Mouse (Mus musculus): Measurements from ENCODE around the gene Mark4. TPM values are rescaled to one million over a fixed set of nuclear protein-coding genes. Genes with fewer than 3 reads are reported as not detected.

The Mark4 gene
- 11.5 and 13.3 TPM in 2 replicates for polyA plus RNA-seq (2014; fragmentation: Nextera tagmentation; extraction: Ambion mirVana)

- DNase-seq (ENCODE audit: low spot score) (peak; percentile 93), ATAC-seq (ENCODE audit: low FRiP score) (peak; percentile 85)
- Histone ChIP-seq H3K27me3 (ENCODE audit: control insufficient read depth, insufficient read depth, low read length) (no peaks in the 10 kb centered on the region), H3K9me3 (ENCODE audit: control insufficient read depth, low read length) (no peaks in the 10 kb centered on the region), H3K9ac (ENCODE audit: low read depth, low read length) (peak within 1 kb of the TSS; percentile 90), H3K4me1 (replicated peaks; ENCODE audit: control insufficient read depth, insufficient read depth, low read length) (peaks cover 8% of the 10 kb centered on the region; the same call in 1 of the 2 replicates), H3K27ac (ENCODE audit: low read depth, low read length) (peak within 1 kb of the TSS; percentile 79), H3K4me3 (ENCODE audit: low read depth, low read length) (peak within 1 kb of the TSS; percentile 99), H3K36me3 (ENCODE audit: control insufficient read depth, insufficient read depth, low read length) (no peaks in the 10 kb centered on the region; the same call in 1 of the 2 replicates), H3K4me2 (replicated peaks; ENCODE audit: low read depth, low read length) (peak within 1 kb of the TSS; percentile 97)
- 0% methylated on average over 27 of the region's 42 CpGs for WGBS
Measured at GRCm38 (mm10) chr7:19458591-19459111, at the start of gene Mark4. Mark4 (minus strand) TSS chr7:19458821.

- WGBS = 3% methylated on average over 18 of the region's 18 CpGs
- ATAC-seq (ENCODE audit: low FRiP score) = no peak; the same call in 1 of the 2 replicates
- H3K27ac ChIP-seq (ENCODE audit: low read depth, low read length) = peak overlapping the region; percentile 65
Measured at GRCm38 (mm10) chr7:19507612-19507981, 49.0 kb upstream of the Mark4 start.

GRCm38 (mm10) chr7:19506969-19507611 is 48.5 kb upstream of the Mark4 start:
- H3K4me2 ChIP-seq (replicated peaks; ENCODE audit: low read depth, low read length) = peak overlapping the region; percentile 95
- H3K4me1 ChIP-seq (replicated peaks; ENCODE audit: control insufficient read depth, insufficient read depth, low read length) = no peaks in the 10 kb centered on the region
- H3K4me3 ChIP-seq (ENCODE audit: low read depth, low read length) = peak overlapping the region; percentile 79
- no peaks in the 10 kb centered on the region for H3K36me3 ChIP-seq (ENCODE audit: control insufficient read depth, insufficient read depth, low read length)
- DNase-seq (ENCODE audit: low spot score) = peak; percentile 83
- ATAC-seq (ENCODE audit: low FRiP score) = peak; percentile 23
- no peaks in the 10 kb centered on the region for H3K9me3 ChIP-seq (ENCODE audit: control insufficient read depth, low read length)
- peak overlapping the region; percentile 65 for H3K27ac ChIP-seq (ENCODE audit: low read depth, low read length)
- H3K9ac ChIP-seq (ENCODE audit: low read depth, low read length) = peak overlapping the region; percentile 86
- H3K27me3 ChIP-seq (ENCODE audit: control insufficient read depth, insufficient read depth, low read length) = no peaks in the 10 kb centered on the region
- under 1% methylated on average over 71 of the region's 71 CpGs for WGBS

More at GRCm38 (mm10) chr7:19507612-19507981, 49.0 kb upstream of the Mark4 start:
- no peaks in the 10 kb centered on the region for H3K4me1 ChIP-seq (replicated peaks; ENCODE audit: control insufficient read depth, insufficient read depth, low read length)
- H3K27me3 ChIP-seq (ENCODE audit: control insufficient read depth, insufficient read depth, low read length) = no peaks in the 10 kb centered on the region
- H3K36me3 ChIP-seq (ENCODE audit: control insufficient read depth, insufficient read depth, low read length) = no peaks in the 10 kb centered on the region
- H3K9me3 ChIP-seq (ENCODE audit: control insufficient read depth, low read length) = no peaks in the 10 kb centered on the region
- peak overlapping the region; percentile 95 for H3K4me2 ChIP-seq (replicated peaks; ENCODE audit: low read depth, low read length)
- H3K9ac ChIP-seq (ENCODE audit: low read depth, low read length) = peak overlapping the region; percentile 86
- DNase-seq (ENCODE audit: low spot score) = peak; percentile 52
- peak overlapping the region; percentile 79 for H3K4me3 ChIP-seq (ENCODE audit: low read depth, low read length)

- DNase-seq (ENCODE audit: low spot score) = no peak
- no peaks in the 10 kb centered on the region for H3K4me1 ChIP-seq (replicated peaks; ENCODE audit: control insufficient read depth, insufficient read depth, low read length)
- no peaks in the 10 kb centered on the region for H3K27me3 ChIP-seq (ENCODE audit: control insufficient read depth, insufficient read depth, low read length)
- ATAC-seq (ENCODE audit: low FRiP score) = no peak
- 26% methylated on average over 6 of the region's 6 CpGs for WGBS
- H3K4me3 ChIP-seq (ENCODE audit: low read depth, low read length) = peak overlapping the region; percentile 79; the same call in 1 of the 2 replicates
- no peak overlapping the region for H3K27ac ChIP-seq (ENCODE audit: low read depth, low read length)
- H3K9me3 ChIP-seq (ENCODE audit: control insufficient read depth, low read length) = no peaks in the 10 kb centered on the region
- H3K4me2 ChIP-seq (replicated peaks; ENCODE audit: low read depth, low read length) = peak overlapping the region; percentile 95
- no peak overlapping the region for H3K9ac ChIP-seq (ENCODE audit: low read depth, low read length)
- no peaks in the 10 kb centered on the region for H3K36me3 ChIP-seq (ENCODE audit: control insufficient read depth, insufficient read depth, low read length)
Measured at GRCm38 (mm10) chr7:19506326-19506725, 47.7 kb upstream of the Mark4 start.

GRCm38 (mm10) chr7:19503481-19504068 is 45.0 kb upstream of the Mark4 start:
- no peaks in the 10 kb centered on the region for H3K4me1 ChIP-seq (replicated peaks; ENCODE audit: control insufficient read depth, insufficient read depth, low read length)
- no peaks in the 10 kb centered on the region for H3K27me3 ChIP-seq (ENCODE audit: control insufficient read depth, insufficient read depth, low read length)
- no peak overlapping the region for H3K9ac ChIP-seq (ENCODE audit: low read depth, low read length)
- 41% methylated on average over 5 of the region's 5 CpGs for WGBS
- no peak overlapping the region for H3K4me2 ChIP-seq (replicated peaks; ENCODE audit: low read depth, low read length)
- no peaks in the 10 kb centered on the region for H3K9me3 ChIP-seq (ENCODE audit: control insufficient read depth, low read length)
- H3K36me3 ChIP-seq (ENCODE audit: control insufficient read depth, insufficient read depth, low read length) = no peaks in the 10 kb centered on the region
- ATAC-seq (ENCODE audit: low FRiP score) (no peak), DNase-seq (ENCODE audit: low spot score) (peak; percentile 70)
- no peak overlapping the region for H3K27ac ChIP-seq (ENCODE audit: low read depth, low read length)
- no peak overlapping the region for H3K4me3 ChIP-seq (ENCODE audit: low read depth, low read length)

GRCm38 (mm10) chr7:19501658-19502057 is 43.0 kb upstream of the Mark4 start:
- no peak for ATAC-seq (ENCODE audit: low FRiP score)
- Histone ChIP-seq H3K9me3 (ENCODE audit: control insufficient read depth, low read length) (no peaks in the 10 kb centered on the region), H3K9ac (ENCODE audit: low read depth, low read length) (no peak overlapping the region), H3K27me3 (ENCODE audit: control insufficient read depth, insufficient read depth, low read length) (no peaks in the 10 kb centered on the region), H3K4me2 (replicated peaks; ENCODE audit: low read depth, low read length) (no peak overlapping the region), H3K36me3 (ENCODE audit: control insufficient read depth, insufficient read depth, low read length) (no peaks in the 10 kb centered on the region), H3K27ac (ENCODE audit: low read depth, low read length) (no peak overlapping the region), H3K4me3 (ENCODE audit: low read depth, low read length) (no peak overlapping the region), H3K4me1 (replicated peaks; ENCODE audit: control insufficient read depth, insufficient read depth, low read length) (no peaks in the 10 kb centered on the region)
- DNase-seq (ENCODE audit: low spot score) = no peak
- 77% methylated on average over 4 of the region's 4 CpGs for WGBS

- no peak overlapping the region for H3K4me2 ChIP-seq (replicated peaks; ENCODE audit: low read depth, low read length)
- DNase-seq (ENCODE audit: low spot score) (no peak), ATAC-seq (ENCODE audit: low FRiP score) (no peak)
- 73% methylated on average over 12 of the region's 12 CpGs for WGBS
- H3K4me1 ChIP-seq (replicated peaks; ENCODE audit: control insufficient read depth, insufficient read depth, low read length) = no peaks in the 10 kb centered on the region
- H3K27ac ChIP-seq (ENCODE audit: low read depth, low read length) = no peak overlapping the region
- no peak overlapping the region for H3K4me3 ChIP-seq (ENCODE audit: low read depth, low read length)
- no peak overlapping the region for H3K9ac ChIP-seq (ENCODE audit: low read depth, low read length)
- no peaks in the 10 kb centered on the region for H3K36me3 ChIP-seq (ENCODE audit: control insufficient read depth, insufficient read depth, low read length)
- H3K9me3 ChIP-seq (ENCODE audit: control insufficient read depth, low read length) = no peaks in the 10 kb centered on the region
- no peaks in the 10 kb centered on the region for H3K27me3 ChIP-seq (ENCODE audit: control insufficient read depth, insufficient read depth, low read length)
Measured at GRCm38 (mm10) chr7:19500420-19501363, 42.1 kb upstream of the Mark4 start.

GRCm38 (mm10) chr7:19498326-19498725 is 39.7 kb upstream of the Mark4 start:
- no peak overlapping the region for H3K9ac ChIP-seq (ENCODE audit: low read depth, low read length)
- no peak for ATAC-seq (ENCODE audit: low FRiP score)
- H3K9me3 ChIP-seq (ENCODE audit: control insufficient read depth, low read length) = no peaks in the 10 kb centered on the region
- no peak for DNase-seq (ENCODE audit: low spot score)
- 70% methylated on average over 4 of the region's 4 CpGs for WGBS
- no peaks in the 10 kb centered on the region for H3K36me3 ChIP-seq (ENCODE audit: control insufficient read depth, insufficient read depth, low read length)
- H3K27ac ChIP-seq (ENCODE audit: low read depth, low read length) = no peak overlapping the region
- H3K4me2 ChIP-seq (replicated peaks; ENCODE audit: low read depth, low read length) = no peak overlapping the region
- no peaks in the 10 kb centered on the region for H3K27me3 ChIP-seq (ENCODE audit: control insufficient read depth, insufficient read depth, low read length)
- no peaks in the 10 kb centered on the region for H3K4me1 ChIP-seq (replicated peaks; ENCODE audit: control insufficient read depth, insufficient read depth, low read length)
- no peak overlapping the region for H3K4me3 ChIP-seq (ENCODE audit: low read depth, low read length)

Measured in hindbrain, embryonic 11.5 days (tissue).